Comparison of ENCODE assay signal across 14 mouse cellular contexts in genomic region chr6:99084956-99085355, GRCm38 (mm10).
DNase-seq lines count a peak whose midpoint lies in the region; ATAC-seq and TF ChIP-seq lines count a peak whose summit lies in the region.
"Had no signal": no experiment of that assay in that cellular context is flagged by ENCODE, and none has a peak within 500 bp of the region (broad histone marks: within the 10 kb centered on the region; RNA-seq: fewer than 3 reads in every experiment).

No protein-coding gene starts in this region.

- H3K27me3 ChIP-seq in stomach, embryonic 16.5 days (ENCODE audit: control insufficient read depth, insufficient read depth, low read length), result no peaks in the 10 kb centered on the region
- H3K27me3 ChIP-seq in stomach, postnatal 0 days (ENCODE audit: control insufficient read depth, insufficient read depth, low read length), result no peaks in the 10 kb centered on the region
- no peaks in the 10 kb centered on the region for H3K27me3 ChIP-seq in forebrain, embryonic 10.5 days (ENCODE audit: poor library complexity, severe bottlenecking)
- H3K27me3 ChIP-seq: heart, embryonic 12.5 days had no signal

- H3K9ac ChIP-seq in stomach, embryonic 16.5 days (ENCODE audit: low read length), result no peak overlapping the region
- H3K9ac ChIP-seq in stomach, postnatal 0 days (ENCODE audit: low read length), result no peak overlapping the region
- H3K9ac ChIP-seq: forebrain, postnatal 0 days; heart, embryonic 12.5 days had no signal

- no peaks in the 10 kb centered on the region for H3K9me3 ChIP-seq in stomach, embryonic 16.5 days (replicated peaks; ENCODE audit: control insufficient read depth, low read length)
- H3K9me3 ChIP-seq in stomach, postnatal 0 days (ENCODE audit: control insufficient read depth, low read length), result no peaks in the 10 kb centered on the region
- H3K9me3 ChIP-seq in forebrain, embryonic 10.5 days, result no peaks in the 10 kb centered on the region
- H3K9me3 ChIP-seq: G1E; heart, embryonic 12.5 days had no signal

- no peak for ATAC-seq in stomach, embryonic 16.5 days (ENCODE audit: insufficient read depth, low FRiP score)
- no peak for ATAC-seq in stomach, postnatal 0 days (ENCODE audit: low FRiP score, low TSS enrichment)
- ATAC-seq in erythroblast, adult 5-6 weeks (replicated peaks; ENCODE audit: low FRiP score, poor library complexity, severe bottlenecking), result no peak
- ATAC-seq: forebrain, postnatal 0 days; hindbrain, embryonic 16.5 days had no signal

- TF ChIP-seq EP300 in stomach, postnatal 0 days (optimal IDR thresholded peaks at IDR 0.05), result no peak

- peak overlapping the region; percentile 4; the same call in 1 of the 2 replicates for H3K27ac ChIP-seq in stomach, embryonic 16.5 days (ENCODE audit: low read length)
- no peak overlapping the region for H3K27ac ChIP-seq in stomach, postnatal 0 days (replicated peaks)
- H3K27ac ChIP-seq in forebrain, embryonic 10.5 days, result no peak overlapping the region
- H3K27ac ChIP-seq: left cerebral cortex, adult 2 months had no signal

- no peak overlapping the region for H3K4me2 ChIP-seq in stomach, embryonic 16.5 days (ENCODE audit: low read depth, low read length)
- no peak overlapping the region for H3K4me2 ChIP-seq in stomach, postnatal 0 days (replicated peaks; ENCODE audit: low read depth)
- H3K4me2 ChIP-seq: heart, embryonic 12.5 days; liver, embryonic 11.5 days had no signal

- no peak overlapping the region for H3K4me3 ChIP-seq in stomach, embryonic 16.5 days (replicated peaks; ENCODE audit: low read length)
- no peak overlapping the region for H3K4me3 ChIP-seq in stomach, postnatal 0 days (ENCODE audit: low read depth, low read length)
- no peak overlapping the region for H3K4me3 ChIP-seq in forebrain, embryonic 10.5 days
- H3K4me3 ChIP-seq: heart, embryonic 12.5 days; left cerebral cortex, adult 2 months had no signal

- H3K36me3 ChIP-seq in stomach, embryonic 16.5 days (ENCODE audit: control insufficient read depth, insufficient read depth, low read length), result no peaks in the 10 kb centered on the region
- H3K36me3 ChIP-seq in stomach, postnatal 0 days (ENCODE audit: control insufficient read depth, insufficient read depth, low read length), result peaks cover 3% of the 10 kb centered on the region; the same call in 1 of the 2 replicates
- no peaks in the 10 kb centered on the region for H3K36me3 ChIP-seq in forebrain, embryonic 10.5 days (replicated peaks)

- WGBS in stomach, embryonic 16.5 days, result 80% methylated on average over 4 of the region's 4 CpGs
- 69% methylated on average over 4 of the region's 4 CpGs for WGBS in stomach, postnatal 0 days
- WGBS in forebrain, embryonic 10.5 days, result 92% methylated on average over 4 of the region's 4 CpGs

- H3K4me1 ChIP-seq in stomach, embryonic 16.5 days (ENCODE audit: control insufficient read depth, insufficient read depth, low read length), result peaks cover 12% of the 10 kb centered on the region
- H3K4me1 ChIP-seq in stomach, postnatal 0 days (replicated peaks; ENCODE audit: control insufficient read depth, insufficient read depth), result no peaks in the 10 kb centered on the region
- H3K4me1 ChIP-seq in forebrain, embryonic 10.5 days, result peaks cover 17% of the 10 kb centered on the region

- DNase-seq in stomach, postnatal 0 days (ENCODE audit: low spot score), result no peak
- peak; percentile 62 for DNase-seq in adrenal gland, postnatal 25 days
- peak; percentile 67 to 76 for DNase-seq in cerebellum, postnatal 10 days
- peak; percentile 87 for DNase-seq in lung, postnatal 36 days
- no peak for DNase-seq in forebrain, embryonic 10.5 days (ENCODE audit: extremely low spot score, low spot score)
- DNase-seq: forebrain, postnatal 0 days; thymus, postnatal 36 days had no signal

- TF ChIP-seq CTCF in stomach, postnatal 0 days (IDR thresholded peaks at IDR 0.05; ENCODE audit: low read depth), result no peak

Comparison
In these comparisons a context has a peak if more than half of its experiments do, and no peak if none do; other contexts are left out.
1. DNase-seq: peak in adrenal gland, postnatal 25 days (single experiment), cerebellum, postnatal 10 days (2 of 2) and lung, postnatal 36 days (single experiment); none in stomach, postnatal 0 days (single experiment) and forebrain, embryonic 10.5 days (single experiment).